Mouse (Mus musculus) duodenum, adult 2 months (tissue): ENCODE measurements around the gene Sec22b. TPM values are rescaled to one million over a fixed set of nuclear protein-coding genes. Genes with fewer than 3 reads are reported as not detected.

Experiments used
- polyA plus RNA-seq: library from polyadenylated mRNA; depleted of rRNA; stranded (reverse); fragments of >200 nt; gene quantifications from 2 replicates; pipeline ENCODE4 v1.2.3, GENCODE M21; 2012; ENCODE audit warnings: low replicate concordance; rRNA removed

Sec22b gene
- 17.0 and 19.2 TPM in 2 replicates for polyA plus RNA-seq

GRCm38 (mm10) chr3:97900516-97901490 is at the start of gene Sec22b:
Gene Sec22b, plus strand, starts transcription at chr3:97901190.

GRCm38 (mm10) chr3:97888168-97888901 is 12.7 kb upstream of the Sec22b start, which contains the start of gene Pde4dip:
Gene Pde4dip, minus strand, starts transcription at chr3:97888707.

Other genes starting within 250 kb of the Sec22b start
- gene Prkab2, start 243.0 kb upstream of the Sec22b start, polyA plus RNA-seq, result 0.63 and 2.2 TPM in 2 replicates
- gene Gm17651, start 226.5 kb upstream of the Sec22b start, polyA plus RNA-seq, result not detected in 2 replicates
- 7.1 and 9.4 TPM in 2 replicates for gene Pde4dip, start 12.5 kb upstream of the Sec22b start, polyA plus RNA-seq
- gene Notch2, start 112.3 kb downstream of the Sec22b start, polyA plus RNA-seq, result 2.6 and 5.0 TPM in 2 replicates